Mouse (Mus musculus) intestine, embryonic 16.5 days (tissue): ENCODE measurements around the gene Echdc3. TPM values are rescaled to one million over a fixed set of nuclear protein-coding genes. Genes with fewer than 3 reads are reported as not detected.

Experiments used
- ATAC-seq: fragments of 200-750 bp; cut with Nextera tagmentation; 2 replicates; pipeline ENCODE4 v1.8.0; 2017; ENCODE audit warnings: moderate TSS enrichment, moderate library complexity
- H3K27ac ChIP-seq: fragments of 300-500 bp; sonication (generic); 2 replicates; pipeline ENCODE4 v1.5.1; 2014; ENCODE audit warnings: mild to moderate bottlenecking, low read length
- H3K27me3 ChIP-seq: fragments of 300-500 bp; sonication (generic); replicated peaks from 2 replicates; pipeline ENCODE4 v1.6.1; 2014; ENCODE audit warnings: low read length, control low read depth, mixed read lengths; ENCODE audit not compliant: control insufficient read depth, insufficient read depth
- H3K36me3 ChIP-seq: fragments of 300-500 bp; sonication (generic); 2 replicates; pipeline ENCODE4 v1.6.1; 2014; ENCODE audit warnings: low read length, control low read depth; ENCODE audit not compliant: control insufficient read depth, insufficient read depth
- H3K4me1 ChIP-seq: fragments of 300-500 bp; sonication (generic); 2 replicates; pipeline ENCODE4 v1.6.1; 2014; ENCODE audit warnings: low read length, control low read depth, mixed read lengths; ENCODE audit not compliant: control insufficient read depth, insufficient read depth
- H3K4me2 ChIP-seq: fragments of 300-500 bp; sonication (generic); 2 replicates; pipeline ENCODE4 v1.6.1; 2014; ENCODE audit warnings: low read depth, low read length, control low read depth
- H3K4me3 ChIP-seq: fragments of 300-500 bp; sonication (generic); 2 replicates; pipeline ENCODE4 v1.5.1; 2014; ENCODE audit warnings: mild to moderate bottlenecking, low read length
- H3K9ac ChIP-seq: fragments of 300-500 bp; sonication (generic); 2 replicates; pipeline ENCODE4 v1.6.1; 2014; ENCODE audit warnings: low read depth, low read length
- H3K9me3 ChIP-seq: fragments of 300-500 bp; sonication (generic); 2 replicates; pipeline ENCODE4 v1.6.1; 2016; ENCODE audit warnings: low read length, control low read depth; ENCODE audit not compliant: control insufficient read depth
- WGBS: fragments of 180-500 bp; shearing (Covaris S2); extraction: QIAGEN DNeasy Blood & Tissue Kit; methylation state at CpG from one replicate; pipeline ENCODE4 v1.1.7; 2014; 5-methylcytosine and 5-hydroxymethylcytosine counted together
- polyA plus RNA-seq: library from polyadenylated mRNA; unstranded; fragments of >200 nt; fragmentation: Nextera tagmentation; extraction: Ambion mirVana; gene quantifications from 2 replicates; pipeline ENCODE4 v1.2.1, GENCODE M21; 2015

Gene Echdc3
- polyA plus RNA-seq, 1 experiment from 2014 or later, result 16.6 TPM

- Histone ChIP-seq H3K4me1 (no peaks in the 10 kb centered on the region), H3K4me3 (no peak overlapping the region), H3K4me2 (no peak overlapping the region), H3K9ac (no peak overlapping the region), H3K9me3 (no peaks in the 10 kb centered on the region), H3K27me3 (no peaks in the 10 kb centered on the region), H3K36me3 (no peaks in the 10 kb centered on the region), H3K27ac (no peak overlapping the region)
- WGBS, result 76% methylated on average over 16 of the region's 16 CpGs
- ATAC-seq, result no peak
Measured at GRCm38 (mm10) chr2:6142915-6143654, 69.7 kb downstream of the Echdc3 start.

GRCm38 (mm10) chr2:6140572-6141161 is 72.2 kb downstream of the Echdc3 start:
- no peak for ATAC-seq
- no peaks in the 10 kb centered on the region for H3K9me3 ChIP-seq

More at GRCm38 (mm10) chr2:6140572-6141161, 72.2 kb downstream of the Echdc3 start:
- Histone ChIP-seq H3K4me3 (no peak overlapping the region), H3K27ac (no peak overlapping the region; the same call in 1 of the 2 replicates), H3K4me2 (no peak overlapping the region), H3K36me3 (no peaks in the 10 kb centered on the region), H3K9ac (no peak overlapping the region), H3K27me3 (no peaks in the 10 kb centered on the region), H3K4me1 (no peaks in the 10 kb centered on the region)
- 80% methylated on average over 9 of the region's 9 CpGs for WGBS

Other genes with a start within 250 kb of the Echdc3 start
- 24.0 and 25.9 TPM in 2 replicates for gene Proser2, start 82.8 kb downstream of the Echdc3 start, polyA plus RNA-seq
- gene Usp6nl, start 109.6 kb upstream of the Echdc3 start, polyA plus RNA-seq, result 7.8 and 8.4 TPM in 2 replicates